Mouse (Mus musculus) kidney, postnatal 0 days (tissue): ENCODE results near the gene BC049352. TPM values are rescaled to one million over a fixed set of nuclear protein-coding genes. Genes with fewer than 3 reads are reported as not detected.

Source experiments
- ATAC-seq: fragments of 200-750 bp; cut with Nextera tagmentation; replicated peaks from 2 replicates; pipeline ENCODE4 v1.8.0; 2017; ENCODE audit warnings: low read depth, moderate number of reproducible peaks, moderate TSS enrichment, moderate library complexity; ENCODE audit not compliant: low FRiP score
- DNase-seq: peaks from one replicate; pipeline ENCODE4 v3.0.0-alpha.2; 2016; ENCODE audit warnings: low spot score
- H3K27ac ChIP-seq: fragments of 300-500 bp; sonication (generic); 2 replicates; pipeline ENCODE4 v1.5.1; 2014; ENCODE audit warnings: mild to moderate bottlenecking
- H3K27me3 ChIP-seq: fragments of 300-500 bp; sonication (generic); 2 replicates; pipeline ENCODE4 v1.6.1; 2014; ENCODE audit warnings: low read length, mixed read lengths; ENCODE audit not compliant: insufficient read depth
- H3K36me3 ChIP-seq: fragments of 300-500 bp; sonication (generic); 2 replicates; pipeline ENCODE4 v1.6.1; 2014; ENCODE audit warnings: low read length, mixed read lengths; ENCODE audit not compliant: insufficient read depth
- H3K4me1 ChIP-seq: fragments of 300-500 bp; sonication (generic); replicated peaks from 2 replicates; pipeline ENCODE4 v1.6.1; 2014; ENCODE audit warnings: antibody characterized with exemption, low read length, mixed read lengths; ENCODE audit not compliant: insufficient read depth
- H3K4me2 ChIP-seq: fragments of 300-500 bp; sonication (generic); 2 replicates; pipeline ENCODE4 v1.6.1; 2014; ENCODE audit warnings: mild to moderate bottlenecking, low read length, moderate library complexity, mixed read lengths
- H3K4me3 ChIP-seq: fragments of 300-500 bp; sonication (generic); replicated peaks from 2 replicates; pipeline ENCODE4 v1.5.1; 2014; ENCODE audit warnings: low read depth, low read length
- H3K9ac ChIP-seq: fragments of 300-500 bp; sonication (generic); 2 replicates; pipeline ENCODE4 v1.6.1; 2014; ENCODE audit warnings: low read depth, low read length
- H3K9me3 ChIP-seq: fragments of 300-500 bp; sonication (generic); replicated peaks from 2 replicates; pipeline ENCODE4 v1.6.1; 2016; ENCODE audit warnings: low read length, inconsistent platforms, mixed read lengths
- CTCF ChIP-seq: IDR thresholded peaks from 2 replicates; pipeline ENCODE4 v1.5.1; 2016; ENCODE audit warnings: antibody characterized with exemption, low read depth, mild to moderate bottlenecking, moderate library complexity
- WGBS: fragments of 180-500 bp; shearing (Covaris S2); extraction: QIAGEN DNeasy Blood & Tissue Kit; methylation state at CpG from one replicate; pipeline ENCODE4 v1.1.7; 2014; 5-methylcytosine and 5-hydroxymethylcytosine counted together
- polyA plus RNA-seq: library from polyadenylated mRNA; unstranded; fragments of >200 nt; fragmentation: Nextera tagmentation; extraction: Ambion mirVana; gene quantifications from 2 replicates; pipeline ENCODE4 v1.2.1, GENCODE M21; 2015

The BC049352 gene
- polyA plus RNA-seq, 1 experiment from 2014 or later, result 0.08 TPM

DNA sequence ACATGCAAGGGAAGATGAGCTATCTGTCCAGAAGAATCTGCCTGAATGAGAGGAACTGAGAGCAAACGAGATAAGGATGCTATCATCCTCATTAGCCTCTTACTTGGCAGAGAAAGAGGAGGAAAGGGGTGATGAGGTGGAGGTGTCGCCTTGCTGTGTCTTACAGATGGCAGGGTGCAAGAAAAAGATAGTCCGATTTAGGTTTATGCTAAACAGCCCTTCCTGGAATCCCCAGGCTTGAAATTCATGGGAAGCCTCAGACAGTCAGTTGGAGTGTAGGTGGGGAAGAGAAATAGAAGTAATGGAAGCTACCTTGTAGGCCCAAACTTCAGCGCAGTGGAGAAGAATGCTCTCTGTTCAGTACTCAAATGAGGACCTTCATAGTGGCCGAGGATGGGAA, 13.9 kb upstream of the BC049352 start:
- WGBS, result 79% methylated on average over 5 of the region's 5 CpGs
- Histone ChIP-seq H3K27me3 (no peaks in the 10 kb centered on the region), H3K9ac (no peak overlapping the region), H3K9me3 (no peaks in the 10 kb centered on the region), H3K36me3 (no peaks in the 10 kb centered on the region), H3K4me2 (no peak overlapping the region), H3K4me1 (no peaks in the 10 kb centered on the region), H3K27ac (no peak overlapping the region), H3K4me3 (no peak overlapping the region)
- TF ChIP-seq CTCF, result no peak
- DNase-seq (no peak), ATAC-seq (no peak)

GRCm38 (mm10) chr9:45170150-45170549, 11.7 kb upstream of the BC049352 start:
- Histone ChIP-seq H3K27me3 (no peaks in the 10 kb centered on the region), H3K9ac (no peak overlapping the region), H3K9me3 (no peaks in the 10 kb centered on the region), H3K4me1 (no peaks in the 10 kb centered on the region), H3K4me2 (no peak overlapping the region), H3K36me3 (no peaks in the 10 kb centered on the region), H3K4me3 (no peak overlapping the region), H3K27ac (no peak overlapping the region)
- DNase-seq (no peak), ATAC-seq (no peak)
- WGBS, result 87% methylated on average over 5 of the region's 5 CpGs
- TF ChIP-seq CTCF, result no peak

GRCm38 (mm10) chr9:45171073-45171610, 10.7 kb upstream of the BC049352 start:
- no peak for TF ChIP-seq CTCF
- Histone ChIP-seq H3K9ac (no peak overlapping the region), H3K4me3 (no peak overlapping the region), H3K27ac (no peak overlapping the region), H3K27me3 (no peaks in the 10 kb centered on the region), H3K36me3 (no peaks in the 10 kb centered on the region), H3K4me2 (no peak overlapping the region), H3K4me1 (no peaks in the 10 kb centered on the region), H3K9me3 (no peaks in the 10 kb centered on the region)
- 0 out of 2 replicates have a peak, but pooled peaks have one; percentile 21 for ATAC-seq
- 64% methylated on average over 1 of the region's 1 CpGs for WGBS
- no peak for DNase-seq

GRCm38 (mm10) chr9:45173475-45173874, 8.3 kb upstream of the BC049352 start:
- Histone ChIP-seq H3K36me3 (no peaks in the 10 kb centered on the region), H3K9ac (no peak overlapping the region), H3K4me2 (no peak overlapping the region), H3K4me1 (no peaks in the 10 kb centered on the region), H3K4me3 (no peak overlapping the region), H3K9me3 (no peaks in the 10 kb centered on the region), H3K27me3 (no peaks in the 10 kb centered on the region), H3K27ac (no peak overlapping the region)
- WGBS, result 53% methylated on average over 3 of the region's 3 CpGs
- no peak for TF ChIP-seq CTCF
- ATAC-seq (no peak), DNase-seq (no peak)

DNA sequence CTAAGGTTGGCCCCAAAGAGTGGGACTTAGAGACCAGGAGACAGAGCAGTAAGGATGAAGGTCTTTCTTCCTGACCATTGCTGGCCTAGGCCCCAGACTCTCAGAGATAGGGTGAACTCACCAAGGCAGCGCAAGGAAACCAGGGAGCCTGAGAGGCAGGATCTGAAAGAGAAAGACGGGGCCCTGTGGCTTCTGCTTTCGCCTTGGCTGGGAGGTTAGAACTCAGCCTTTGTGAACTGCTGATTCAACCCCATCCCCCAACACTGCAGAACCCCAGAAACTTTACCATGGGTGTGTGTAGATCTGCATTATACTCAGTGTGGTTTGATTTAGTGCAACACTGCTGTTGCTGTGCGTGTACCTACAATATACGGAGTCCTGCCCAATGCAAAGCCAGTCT, 2.5 kb upstream of the BC049352 start:
- Histone ChIP-seq H3K4me3 (no peak overlapping the region), H3K4me2 (no peak overlapping the region), H3K9me3 (no peaks in the 10 kb centered on the region), H3K27ac (no peak overlapping the region), H3K27me3 (no peaks in the 10 kb centered on the region), H3K36me3 (no peaks in the 10 kb centered on the region), H3K9ac (no peak overlapping the region), H3K4me1 (no peaks in the 10 kb centered on the region)
- WGBS, result 87% methylated on average over 5 of the region's 5 CpGs
- DNase-seq (no peak), ATAC-seq (no peak)
- no peak for TF ChIP-seq CTCF

DNA sequence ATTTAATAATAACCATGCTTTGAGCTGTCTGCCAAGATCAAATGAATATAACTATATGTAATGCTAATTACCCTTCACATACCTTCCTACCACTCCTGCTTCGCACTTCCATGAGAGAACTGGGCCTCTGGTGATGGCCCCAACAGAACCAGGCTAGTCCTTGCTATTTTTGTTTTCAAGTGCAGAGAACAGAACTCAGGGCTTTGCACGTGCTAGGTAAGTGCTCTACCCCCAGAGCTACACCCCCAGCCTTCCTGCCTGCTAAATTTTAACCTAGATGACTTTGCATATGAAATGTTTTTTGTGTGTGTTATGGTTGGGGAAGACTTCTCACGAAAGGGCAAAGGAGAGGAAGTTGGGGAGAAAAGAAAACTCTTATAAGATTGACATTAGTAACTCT, 714 bp downstream of the BC049352 start:
- no peaks in the 10 kb centered on the region for H3K4me1 ChIP-seq
- H3K27ac ChIP-seq, result no peak overlapping the region
- H3K9ac ChIP-seq, result no peak overlapping the region
- TF ChIP-seq CTCF, result no peak
- H3K4me2 ChIP-seq, result no peak overlapping the region
- no peak overlapping the region for H3K4me3 ChIP-seq
- no peaks in the 10 kb centered on the region for H3K27me3 ChIP-seq
- no peaks in the 10 kb centered on the region for H3K9me3 ChIP-seq
- H3K36me3 ChIP-seq, result no peaks in the 10 kb centered on the region
- 55% methylated on average over 3 of the region's 3 CpGs for WGBS
- ATAC-seq, result no peak
- no peak for DNase-seq

DNA sequence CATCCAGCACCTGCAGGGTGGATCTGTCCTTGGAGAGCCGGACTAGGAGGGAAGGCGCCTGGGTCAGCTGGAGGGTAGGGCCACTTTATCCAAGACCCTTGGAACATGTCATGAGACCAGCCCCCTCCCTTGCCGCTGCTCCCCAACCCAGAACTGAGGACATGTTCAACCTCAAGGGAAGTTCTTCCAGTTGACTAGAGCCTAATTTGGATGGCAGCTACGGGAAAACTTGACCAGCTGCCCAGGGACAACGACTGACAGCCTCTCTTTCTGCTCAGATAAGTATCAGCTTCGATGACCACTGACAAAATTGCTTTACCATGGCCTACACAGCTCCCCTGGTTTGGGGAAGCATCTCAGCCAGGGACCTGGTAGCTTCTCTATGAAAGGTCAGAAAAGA, 1.5 kb downstream of the BC049352 start:
- no peaks in the 10 kb centered on the region for H3K27me3 ChIP-seq
- H3K36me3 ChIP-seq, result no peaks in the 10 kb centered on the region
- no peak overlapping the region for H3K4me3 ChIP-seq
- 87% methylated on average over 6 of the region's 6 CpGs for WGBS
- no peak for DNase-seq
- H3K4me2 ChIP-seq, result no peak overlapping the region
- H3K4me1 ChIP-seq, result no peaks in the 10 kb centered on the region
- H3K9ac ChIP-seq, result no peak overlapping the region
- no peak for ATAC-seq
- no peaks in the 10 kb centered on the region for H3K9me3 ChIP-seq
- no peak for TF ChIP-seq CTCF
- H3K27ac ChIP-seq, result no peak overlapping the region
